Mouse (Mus musculus): ENCODE results near the gene Mepe.

GRCm38 (mm10) chr5:104370580-104370979 is 45.5 kb downstream of the Mepe start:
- no peak for TF ChIP-seq POLR2A (IDR thresholded peaks at IDR 0.05; ENCODE audit: extremely low read depth, insufficient read depth, low read length)
- no peak for TF ChIP-seq CTCF (IDR thresholded peaks at IDR 0.05; ENCODE audit: low read depth, low read length)
